Mouse (Mus musculus): ENCODE results near the gene Cox7a1.
"Not testable (repeated sequence)": the region's sequence is repeated elsewhere in the genome, so short reads cannot be mapped to it uniquely, and the experiment has no call there.

Cox7a1 gene

DNA sequence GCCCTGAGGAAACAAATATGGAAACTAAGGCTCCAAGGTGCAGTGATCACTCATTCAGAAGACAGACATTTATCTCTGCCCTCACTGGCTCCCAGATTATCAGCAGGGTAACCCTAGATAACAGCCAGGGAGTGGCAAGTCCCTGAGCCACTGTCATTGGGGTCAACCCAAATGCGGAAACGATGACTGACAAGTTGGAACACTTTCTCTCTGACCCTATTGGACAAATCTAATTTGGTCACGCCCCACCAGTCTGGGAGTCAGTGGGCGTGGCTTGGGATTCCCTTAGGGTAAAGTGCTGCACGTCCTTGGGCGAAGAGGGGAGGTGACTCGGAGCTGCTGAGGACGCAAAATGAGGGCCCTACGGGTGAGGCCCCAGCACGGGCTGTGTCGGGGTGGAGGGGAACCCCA lies at the start of gene Cox7a1:
Gene Cox7a1 (plus strand): TSS at position 266 of the 411 bp plus-strand sequence.
- DNase-seq: peak; percentile 93

DNA sequence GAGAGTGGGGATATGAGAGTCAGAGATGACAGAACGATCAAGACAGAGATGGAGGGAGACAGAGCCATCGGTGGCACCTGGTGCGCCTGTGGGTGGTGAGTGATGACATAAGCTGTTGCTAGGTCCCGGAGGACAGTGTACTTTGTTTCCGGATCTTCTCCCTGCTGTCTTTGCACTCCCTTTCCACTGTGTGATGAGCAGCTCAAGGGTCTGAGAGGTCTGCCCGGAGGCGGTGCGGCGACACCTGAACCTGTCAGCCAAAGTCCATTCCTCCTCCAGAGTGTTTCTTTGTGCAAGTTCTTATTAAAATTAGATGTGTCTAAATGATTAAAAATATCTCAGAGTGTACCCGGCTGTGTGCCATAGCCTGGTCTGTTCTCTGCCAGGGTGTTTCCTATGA lies 47.1 kb upstream of the Cox7a1 start:
- DNase-seq: no peak

GRCm38 (mm10) chr7:30143170-30143554 lies 40.8 kb upstream of the Cox7a1 start:
- DNase-seq: no peak

DNA sequence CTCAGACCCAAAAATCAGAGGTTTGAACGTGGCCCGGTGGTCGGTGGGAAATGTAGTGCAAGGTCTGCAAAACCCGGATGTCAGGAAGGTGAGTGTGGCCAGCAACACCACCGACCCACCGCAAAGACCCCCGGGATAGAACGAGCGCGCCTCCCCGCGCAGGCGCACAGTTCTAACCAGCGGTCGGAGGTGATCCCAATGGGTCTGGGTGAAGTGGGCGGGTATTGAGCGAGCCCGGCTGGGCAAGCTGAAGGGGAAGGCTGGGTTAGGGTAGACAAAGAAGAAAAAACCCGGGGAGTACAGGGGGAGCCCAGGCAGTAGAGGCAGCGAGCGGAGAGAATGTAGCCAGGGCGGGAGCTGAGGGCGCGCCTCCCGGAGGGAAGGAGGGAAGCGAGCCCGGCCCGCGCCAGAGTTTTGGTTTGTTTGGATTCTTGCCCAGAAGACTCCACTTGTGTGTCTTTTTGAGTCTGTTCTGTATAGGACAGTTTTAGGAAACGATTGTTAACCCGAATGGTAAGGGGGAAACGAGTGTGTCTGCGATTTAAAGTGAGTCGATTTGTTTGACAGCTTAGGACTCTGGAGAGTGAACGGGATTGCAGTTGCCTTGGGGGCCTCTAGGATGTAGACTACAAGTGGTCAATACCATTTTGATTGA lies 40.3 kb upstream of the Cox7a1 start:
- peak; percentile 70 for DNase-seq

DNA sequence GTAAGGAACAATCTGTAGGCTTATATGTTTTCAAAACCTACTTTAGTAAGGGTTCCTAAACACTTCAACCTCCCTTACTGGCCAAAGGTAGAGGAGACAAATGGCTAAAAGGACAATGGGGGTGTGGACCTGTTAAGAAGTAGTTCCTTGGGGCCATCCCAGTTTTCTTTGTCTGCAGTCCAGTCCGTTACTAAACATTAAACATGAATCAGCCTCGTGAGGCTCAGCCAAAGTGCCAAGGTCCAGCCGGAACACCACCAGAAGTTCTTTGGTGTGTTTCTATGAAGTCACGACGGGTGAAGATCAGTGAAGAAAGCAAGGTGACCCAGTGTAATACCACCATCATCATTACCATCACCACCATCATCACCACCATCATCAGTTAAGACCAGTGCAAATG lies 36.9 kb upstream of the Cox7a1 start:
- no peak for DNase-seq

- no peak for DNase-seq
These were observed 29.9 kb upstream of the Cox7a1 start for GRCm38 (mm10) chr7:30154040-30154439.

GRCm38 (mm10) chr7:30155507-30155906 lies 28.4 kb upstream of the Cox7a1 start:
- DNase-seq: no peak

GRCm38 (mm10) chr7:30163113-30163512 lies 20.8 kb upstream of the Cox7a1 start:
- no peak for DNase-seq

DNA sequence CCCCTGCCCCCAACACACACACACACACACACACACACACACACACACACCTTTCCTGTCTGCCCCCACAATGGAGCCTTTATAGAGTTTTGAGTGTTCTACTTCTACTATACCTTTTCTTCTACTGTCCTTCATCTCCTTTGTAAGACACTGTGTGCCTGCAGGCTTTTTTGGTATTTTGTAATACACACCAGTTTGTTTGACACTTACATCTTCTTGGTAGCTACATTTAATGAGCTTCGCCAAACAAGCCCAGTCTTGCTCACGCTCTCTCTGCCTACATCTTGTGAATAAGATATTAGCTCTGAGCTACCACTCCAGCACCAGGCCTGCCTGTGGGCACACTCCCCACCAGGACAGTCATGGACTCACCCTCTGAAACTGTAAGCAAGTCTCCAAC lies 19.2 kb upstream of the Cox7a1 start:
- DNase-seq: no peak

DNA sequence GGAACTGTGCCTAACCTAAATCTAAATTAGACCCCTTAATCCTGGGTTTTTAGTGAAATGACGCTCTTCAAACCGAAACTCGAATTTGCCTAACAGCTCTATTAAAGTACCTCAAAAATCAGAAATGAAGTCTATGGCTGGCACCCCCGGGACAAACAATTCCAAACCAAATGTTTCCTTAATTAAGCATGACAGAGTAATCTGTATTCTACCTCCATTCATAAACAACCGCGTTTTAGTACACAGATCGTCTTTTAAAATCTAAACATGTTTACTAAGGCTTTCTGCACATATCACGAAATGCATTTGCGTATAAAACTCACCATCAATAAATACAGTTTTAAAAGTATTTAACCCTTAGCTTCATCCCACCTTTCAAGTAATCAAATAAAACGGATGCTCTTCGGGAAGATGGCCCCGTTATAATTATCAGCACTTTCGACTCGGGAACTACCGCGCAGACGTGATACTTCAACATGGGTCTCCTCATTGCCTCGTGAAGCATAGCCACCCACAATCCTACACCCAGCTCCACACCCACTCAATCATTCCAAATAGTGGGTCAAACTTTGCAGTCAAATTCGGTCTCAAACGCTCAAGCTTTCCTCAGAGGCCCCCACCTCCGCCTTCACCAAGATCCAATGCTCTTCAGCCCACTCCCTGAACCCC lies 14.9 kb upstream of the Cox7a1 start:
- no peak for DNase-seq

- peak; percentile 91 for DNase-seq
These were observed 14.2 kb upstream of the Cox7a1 start, which contains the start of gene Zfp146 for GRCm38 (mm10) chr7:30169583-30170282. TSS of gene Zfp146 (minus strand) at chr7:30169750.

DNA sequence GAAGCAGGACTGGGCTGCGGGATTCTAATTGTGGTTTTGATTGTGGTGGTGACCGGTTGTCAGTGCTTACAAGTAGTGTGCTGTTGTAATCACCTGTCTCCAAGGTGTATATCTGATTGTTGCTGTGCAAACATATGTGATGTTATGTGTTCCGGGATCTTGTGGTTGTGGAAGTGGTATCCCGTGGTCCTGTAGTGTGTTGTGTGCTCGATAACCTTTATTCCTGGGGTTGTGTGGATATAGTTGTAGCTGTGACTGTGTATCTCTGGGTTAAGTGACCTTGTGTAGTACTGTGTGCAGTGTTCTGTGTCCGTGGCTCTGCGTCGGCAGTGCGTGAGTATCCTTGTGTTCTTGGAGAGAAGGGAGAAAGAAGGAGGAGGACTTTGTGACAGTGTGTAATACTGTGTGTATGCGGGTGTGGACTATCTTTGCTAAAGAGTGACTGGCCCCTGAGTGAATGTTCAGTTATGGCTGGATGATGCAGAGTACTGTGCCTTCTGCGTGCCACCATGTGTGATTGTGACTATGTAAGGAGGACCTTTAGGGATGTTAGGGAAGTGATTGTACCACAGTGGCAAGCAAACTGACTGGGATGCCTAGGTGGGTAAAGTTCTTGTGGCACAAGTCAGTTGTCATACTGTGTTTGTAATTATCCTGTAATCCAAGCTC lies 13.5 kb upstream of the Cox7a1 start:
- DNase-seq: no peak

GRCm38 (mm10) chr7:30176474-30176873 lies 7.5 kb upstream of the Cox7a1 start:
- no peak for DNase-seq

DNA sequence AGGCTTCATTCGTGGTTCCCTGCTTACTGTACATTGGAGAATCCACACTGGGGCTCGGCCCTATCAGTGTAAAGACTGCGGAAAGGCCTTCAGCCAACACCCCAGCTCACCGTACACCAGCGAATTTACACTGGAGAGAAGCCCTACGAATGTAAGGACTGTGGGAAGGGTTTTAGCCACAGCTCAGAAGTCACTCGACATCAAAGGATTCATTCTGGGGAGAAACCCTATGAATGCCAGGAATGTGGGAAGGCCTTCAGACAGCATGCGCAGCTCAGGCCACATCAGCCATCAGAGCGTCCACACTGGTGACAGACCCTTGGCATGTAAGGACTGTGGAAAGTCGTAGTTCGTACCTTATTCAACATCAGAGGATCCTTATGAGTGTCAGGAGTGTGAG lies 5.7 kb upstream of the Cox7a1 start:
- no peak for DNase-seq

DNA sequence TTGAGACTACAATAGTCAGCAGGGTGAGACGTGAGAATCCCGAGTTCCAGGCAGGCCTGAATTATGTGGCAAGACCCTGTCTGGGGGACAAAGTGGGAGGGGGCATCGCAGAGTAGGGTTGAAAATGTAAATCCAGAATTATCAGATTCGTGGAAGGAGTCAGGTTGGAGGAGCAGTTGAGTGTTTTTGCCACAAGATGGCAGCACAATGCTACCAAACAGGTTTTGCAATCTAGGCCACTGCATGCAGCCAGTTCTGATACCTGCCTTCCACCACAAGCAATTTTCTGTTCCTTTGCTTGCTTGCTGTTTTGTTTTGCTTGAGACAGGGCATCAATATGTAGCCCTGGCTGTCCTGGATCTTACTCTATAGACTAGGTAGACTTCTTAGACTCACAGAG lies 2.6 kb upstream of the Cox7a1 start:
- DNase-seq: peak; percentile 76

GRCm38 (mm10) chr7:30181929-30182328 lies 2.0 kb upstream of the Cox7a1 start:
- not testable (repeated sequence) for DNase-seq

GRCm38 (mm10) chr7:30183189-30183588 lies 755 bp upstream of the Cox7a1 start:
- DNase-seq: not testable (repeated sequence)

DNA sequence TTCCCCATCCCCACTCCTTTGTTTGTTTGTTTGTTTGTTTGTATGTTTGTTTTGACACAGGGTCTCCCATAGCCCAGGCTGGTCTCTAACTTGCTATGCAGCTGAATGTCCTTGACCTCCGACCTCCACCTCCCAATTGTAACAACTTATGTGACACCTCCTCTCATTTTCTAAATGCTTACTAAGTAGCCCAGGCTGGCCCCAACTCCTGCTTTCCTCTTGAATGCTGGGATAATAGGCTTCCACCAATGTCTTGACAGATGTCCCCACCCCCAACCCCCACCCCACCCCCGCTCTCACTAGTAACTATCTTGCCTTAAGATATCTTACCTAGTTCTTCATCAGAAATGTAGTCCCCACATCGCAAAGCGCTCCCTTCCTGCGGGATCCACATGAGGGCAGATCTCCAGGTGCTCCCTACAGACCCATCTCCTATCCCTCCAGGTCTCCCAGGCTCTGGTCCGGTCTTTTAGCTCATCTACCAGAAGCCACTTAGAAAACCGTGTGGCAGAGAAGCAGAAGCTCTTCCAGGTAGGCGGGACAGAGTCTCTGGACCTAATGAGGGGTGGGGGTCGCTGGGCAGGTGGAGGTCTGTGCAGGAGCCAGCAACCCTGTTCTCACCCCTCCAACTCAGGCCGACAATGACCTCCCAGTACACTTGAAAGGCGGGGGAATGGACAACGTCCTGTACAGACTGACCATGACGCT lies 851 bp downstream of the Cox7a1 start:
- no peak for DNase-seq

- no peak for DNase-seq
These were observed 4.6 kb downstream of the Cox7a1 start for GRCm38 (mm10) chr7:30188344-30189115.

DNA sequence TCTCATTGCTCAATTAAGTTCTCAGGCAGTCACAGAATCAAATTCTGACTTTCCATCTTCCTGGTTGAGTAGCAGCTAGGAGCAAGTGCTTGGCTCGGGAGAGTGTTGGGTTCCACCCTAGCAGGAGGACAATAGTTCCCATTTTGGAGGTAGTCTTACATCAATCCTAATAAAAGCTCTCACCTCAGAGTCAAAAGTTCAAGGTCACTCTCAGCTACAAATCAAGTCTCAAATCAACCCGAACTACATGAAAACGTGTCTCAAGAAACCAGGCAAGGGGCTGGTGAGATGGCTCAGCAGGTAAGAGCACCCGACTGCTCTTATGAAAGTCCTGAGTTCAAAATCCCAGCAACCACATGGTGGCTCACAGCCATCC lies 5.2 kb downstream of the Cox7a1 start:
- no peak for DNase-seq

- DNase-seq: no peak
These were observed 8.1 kb downstream of the Cox7a1 start for GRCm38 (mm10) chr7:30192088-30192487.

DNA sequence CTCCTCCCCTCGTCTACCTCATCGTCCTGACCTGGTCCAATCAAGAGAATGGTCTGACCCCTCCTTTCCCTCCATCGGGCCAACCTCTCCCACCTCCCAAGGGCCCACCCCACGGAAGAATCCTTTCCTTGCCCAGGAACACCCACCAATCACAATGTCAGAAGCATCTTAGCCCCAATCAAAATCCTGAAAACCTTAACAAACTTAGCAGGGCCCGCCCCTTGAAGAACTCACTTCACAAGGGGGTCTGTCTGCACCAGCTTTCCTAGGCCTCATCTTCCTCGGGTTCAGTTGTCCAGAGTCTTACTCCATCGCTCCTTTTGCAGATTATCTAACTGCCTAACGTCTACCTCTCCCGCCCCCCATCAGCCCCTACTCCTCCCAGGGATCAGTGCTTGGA lies 9.1 kb downstream of the Cox7a1 start:
- no peak for DNase-seq
